Mouse (Mus musculus) cerebellum, adult 11 months (tissue): Measurements from ENCODE around the gene Ablim1.

Experiments
- DNase-seq: peaks from one replicate; pipeline ENCODE4 v3.0.0; 2022

The Ablim1 gene

DNA sequence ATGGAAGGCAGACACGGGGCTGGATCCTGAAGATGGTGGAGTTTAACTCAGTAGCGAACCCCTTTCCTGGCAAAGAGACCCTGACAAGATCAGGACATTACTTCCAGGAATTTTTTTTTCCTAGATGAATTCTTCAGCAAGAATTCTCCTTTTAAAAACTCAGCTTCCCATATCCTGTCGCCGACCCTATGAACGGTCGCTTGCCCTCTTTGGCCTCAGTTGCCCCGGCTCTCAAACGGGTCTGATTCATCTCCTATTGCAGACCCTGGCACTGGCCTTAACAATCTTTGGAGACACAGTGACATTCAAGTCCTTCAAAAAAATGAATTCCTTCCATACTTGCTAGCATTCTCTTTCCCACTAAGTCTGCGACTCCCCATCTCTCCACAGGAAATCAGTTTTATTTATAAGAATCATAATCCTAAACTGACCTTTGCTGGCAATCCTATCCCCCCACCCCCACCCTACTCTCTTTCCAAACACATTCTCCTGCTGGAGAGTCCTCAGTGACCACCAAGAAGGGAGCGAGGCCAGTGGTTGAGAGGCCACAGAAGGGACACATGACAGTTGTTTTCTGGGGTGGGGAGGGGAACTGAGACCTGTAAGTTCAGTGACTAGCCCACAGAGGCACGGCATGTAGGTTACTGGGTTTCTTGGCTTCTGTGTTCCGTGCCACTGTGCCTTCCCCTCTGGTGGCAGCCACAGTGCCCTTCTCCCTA, 311.8 kb downstream of the Ablim1 start:
- DNase-seq: no peak

DNA sequence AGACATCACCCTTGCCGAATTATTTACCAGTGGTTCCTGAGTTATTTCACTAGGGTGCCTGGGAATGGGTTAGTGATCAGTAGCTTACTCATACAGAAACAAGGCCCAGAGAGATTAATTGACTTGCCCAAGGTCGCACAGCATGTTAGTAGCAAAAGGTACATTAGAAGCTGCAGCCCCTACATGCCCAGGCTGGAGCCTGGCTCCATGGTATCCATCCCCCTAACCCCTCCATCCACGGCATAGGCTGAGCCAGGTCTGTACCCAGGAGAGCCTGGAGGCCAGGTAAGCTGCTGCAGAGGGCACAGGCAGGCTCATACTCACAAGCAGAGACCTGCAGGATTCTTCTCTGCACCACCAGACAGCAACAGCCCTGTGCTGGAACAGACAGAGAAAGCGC, 312.8 kb downstream of the Ablim1 start:
- DNase-seq: no peak

DNA sequence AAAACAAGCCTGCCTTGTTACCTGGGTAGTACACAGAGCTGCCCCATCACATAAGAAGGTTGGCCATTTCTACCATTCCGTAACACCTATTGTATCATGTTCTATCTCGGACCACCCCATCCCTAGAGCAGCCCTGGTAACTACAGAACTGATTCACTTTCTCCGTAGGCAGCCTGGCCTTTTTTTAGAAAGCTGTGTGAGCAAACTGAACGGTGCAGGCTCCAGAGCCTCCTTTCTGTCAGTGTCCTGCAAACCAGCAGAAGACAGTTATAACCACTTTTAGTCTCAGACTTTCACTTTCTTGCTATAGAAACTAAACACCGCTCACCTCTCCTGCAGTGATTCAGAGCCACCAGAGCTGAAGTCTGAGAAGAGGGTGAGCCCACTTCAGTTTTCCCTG, 314.1 kb downstream of the Ablim1 start:
- no peak for DNase-seq

DNA sequence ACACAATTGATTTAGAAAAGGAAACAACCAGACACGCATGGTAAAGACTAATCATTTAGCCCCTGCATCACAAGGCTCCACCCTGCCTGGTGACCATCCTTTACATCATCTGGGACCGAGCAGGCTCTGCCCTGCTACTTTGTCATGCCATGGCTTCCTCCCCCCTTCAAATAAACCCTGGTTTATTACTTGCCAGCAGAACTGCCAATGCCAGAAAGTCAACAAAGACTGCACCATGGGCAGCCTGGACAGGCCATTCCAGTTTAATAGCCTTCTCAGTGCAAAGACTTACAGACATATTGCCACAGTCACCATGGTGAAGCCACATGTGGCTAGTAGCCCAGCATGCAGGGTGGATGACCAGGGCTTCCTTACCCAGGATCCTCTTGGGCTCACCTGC, 314.9 kb downstream of the Ablim1 start:
- no peak for DNase-seq

DNA sequence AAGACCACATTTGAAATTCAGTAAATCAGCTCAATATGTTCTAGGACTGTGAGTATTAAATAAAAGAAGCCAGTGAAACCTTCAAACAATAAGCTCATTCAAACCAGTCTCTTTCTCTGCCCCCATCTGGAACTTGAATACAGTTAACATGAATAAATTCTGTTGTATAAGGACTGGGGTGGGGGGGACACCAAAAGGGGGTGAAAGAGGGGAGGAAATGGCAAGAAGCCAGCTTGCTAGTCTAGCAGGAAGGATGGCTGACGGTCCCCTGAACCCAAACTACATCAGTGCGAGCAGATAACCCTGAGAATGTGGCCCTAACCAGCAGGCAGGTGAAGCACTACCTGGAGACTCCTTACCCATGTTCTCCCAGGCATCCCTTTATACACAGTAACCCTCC, 315.8 kb downstream of the Ablim1 start:
- DNase-seq: no peak

DNA sequence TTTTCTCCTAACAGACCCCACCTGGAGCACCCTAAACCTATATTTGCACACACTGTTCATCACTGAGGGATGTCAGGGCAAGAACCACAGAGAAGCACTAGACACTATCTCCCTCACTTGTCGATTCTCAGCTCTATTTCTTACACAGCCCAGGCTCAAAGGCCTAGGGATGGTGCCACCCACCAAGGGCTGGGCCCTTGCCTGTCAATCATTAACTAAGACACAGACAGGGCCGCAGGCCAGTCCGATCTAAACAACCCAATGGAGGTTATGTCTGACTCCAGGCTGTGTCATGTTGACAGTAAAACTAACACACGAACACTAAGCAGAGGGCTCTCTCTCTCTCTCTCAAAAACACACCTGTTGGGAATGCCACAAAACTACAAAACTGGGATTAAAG, 316.4 kb downstream of the Ablim1 start:
- DNase-seq: no peak

DNA sequence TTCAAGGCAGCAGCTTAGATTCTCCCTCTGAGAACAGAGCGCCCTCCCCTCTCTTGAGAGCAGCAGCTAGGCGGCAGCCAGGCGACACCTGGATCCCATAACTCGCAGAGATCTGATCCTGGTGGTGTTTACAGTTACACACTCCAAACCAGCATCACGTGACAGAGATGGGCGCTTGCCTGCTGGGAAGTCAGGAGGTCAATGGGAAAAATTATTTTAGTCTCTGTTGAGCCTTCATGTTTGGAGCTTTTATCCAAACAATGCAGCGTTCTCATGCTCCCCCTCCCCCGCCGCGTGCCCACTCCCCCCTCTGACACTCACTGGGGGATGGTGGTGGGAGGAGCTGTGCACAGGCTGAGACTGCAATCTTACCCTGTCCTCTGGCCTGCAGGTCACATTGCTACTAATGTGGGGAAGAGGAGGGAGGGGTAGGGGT, 317.5 kb downstream of the Ablim1 start:
- no peak for DNase-seq

DNA sequence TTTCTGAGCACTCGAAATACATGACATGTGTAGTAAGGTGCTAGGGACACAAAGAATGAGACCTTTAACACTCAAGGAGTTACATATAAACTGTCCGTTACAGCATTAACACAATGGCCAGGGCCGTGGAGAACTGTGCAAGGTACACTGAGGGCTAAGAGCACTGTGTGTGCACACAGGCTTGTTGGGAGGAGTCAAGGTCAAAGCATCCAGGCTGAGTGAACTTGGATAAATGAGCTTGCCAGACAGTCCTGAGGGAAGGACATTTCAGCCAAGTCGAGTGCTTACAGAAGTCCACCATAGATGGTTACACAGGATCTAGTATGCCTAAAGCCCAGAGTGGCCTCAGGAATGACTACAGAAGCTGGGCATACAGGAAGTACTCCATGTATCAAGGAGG, 319.3 kb downstream of the Ablim1 start:
- DNase-seq: no peak

DNA sequence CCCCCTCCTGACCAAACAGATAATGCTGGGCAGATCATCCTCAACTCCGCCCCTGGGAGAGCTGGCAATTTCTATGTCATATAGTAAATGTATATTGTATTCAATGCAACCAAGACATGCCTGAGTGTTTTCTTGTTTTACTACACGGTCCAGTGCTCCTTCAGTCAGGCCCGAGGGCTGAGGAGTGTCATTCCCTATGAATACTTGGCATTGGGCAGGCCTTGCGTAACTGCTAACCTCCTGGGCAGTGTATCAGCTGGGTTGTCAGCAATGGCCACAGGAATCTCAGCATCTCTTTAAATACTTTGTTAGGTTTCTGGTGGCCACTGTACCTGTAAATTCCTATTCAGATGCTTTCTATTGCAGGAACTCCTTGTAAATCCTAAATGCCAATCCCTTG, 320.1 kb downstream of the Ablim1 start:
- DNase-seq: no peak

DNA sequence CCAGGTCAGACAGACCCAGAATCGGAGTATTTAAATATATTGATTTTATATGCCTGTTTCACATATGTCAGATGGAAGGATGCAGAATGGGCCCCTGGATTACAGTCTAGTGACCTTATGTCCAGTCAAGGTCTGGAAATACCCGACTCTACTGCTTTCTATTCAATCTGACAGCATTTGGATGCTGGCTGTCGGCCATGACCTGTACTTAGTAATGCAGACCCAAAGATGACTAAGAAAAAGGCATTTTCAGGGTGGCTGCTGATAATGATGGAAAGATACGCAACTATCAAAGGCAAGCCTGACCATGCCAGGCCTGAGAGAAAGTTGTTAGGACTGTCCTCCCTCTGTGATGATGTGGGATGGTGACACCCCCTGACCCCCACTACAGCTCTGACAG, 321.0 kb downstream of the Ablim1 start:
- no peak for DNase-seq

DNA sequence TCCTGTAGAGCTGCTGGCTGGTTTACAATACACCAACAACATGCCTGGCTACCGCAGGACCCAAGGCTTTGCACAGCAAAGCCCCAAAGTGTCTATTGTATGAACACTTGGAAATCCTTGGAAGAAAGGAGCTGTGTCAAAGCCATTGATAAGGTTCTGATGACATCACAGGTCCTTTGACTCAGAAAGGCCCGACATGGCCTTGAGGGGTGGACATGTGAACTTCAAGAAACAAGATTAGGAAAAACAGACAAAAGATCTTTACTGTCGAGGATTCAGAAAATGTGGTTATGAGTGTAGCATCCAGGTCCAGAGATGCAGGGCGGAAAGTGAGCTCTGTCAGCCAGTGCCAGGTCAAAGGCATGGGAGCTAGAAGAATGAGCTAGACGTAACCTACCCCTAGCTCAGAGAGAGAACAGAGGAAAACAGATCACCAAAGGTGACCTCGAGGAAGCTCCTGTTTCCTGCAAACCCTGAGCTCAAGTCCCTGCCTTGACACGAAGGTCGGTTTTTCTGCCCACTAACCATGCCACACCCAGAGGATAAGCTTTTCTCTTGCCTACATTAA, 321.7 kb downstream of the Ablim1 start:
- no peak for DNase-seq

DNA sequence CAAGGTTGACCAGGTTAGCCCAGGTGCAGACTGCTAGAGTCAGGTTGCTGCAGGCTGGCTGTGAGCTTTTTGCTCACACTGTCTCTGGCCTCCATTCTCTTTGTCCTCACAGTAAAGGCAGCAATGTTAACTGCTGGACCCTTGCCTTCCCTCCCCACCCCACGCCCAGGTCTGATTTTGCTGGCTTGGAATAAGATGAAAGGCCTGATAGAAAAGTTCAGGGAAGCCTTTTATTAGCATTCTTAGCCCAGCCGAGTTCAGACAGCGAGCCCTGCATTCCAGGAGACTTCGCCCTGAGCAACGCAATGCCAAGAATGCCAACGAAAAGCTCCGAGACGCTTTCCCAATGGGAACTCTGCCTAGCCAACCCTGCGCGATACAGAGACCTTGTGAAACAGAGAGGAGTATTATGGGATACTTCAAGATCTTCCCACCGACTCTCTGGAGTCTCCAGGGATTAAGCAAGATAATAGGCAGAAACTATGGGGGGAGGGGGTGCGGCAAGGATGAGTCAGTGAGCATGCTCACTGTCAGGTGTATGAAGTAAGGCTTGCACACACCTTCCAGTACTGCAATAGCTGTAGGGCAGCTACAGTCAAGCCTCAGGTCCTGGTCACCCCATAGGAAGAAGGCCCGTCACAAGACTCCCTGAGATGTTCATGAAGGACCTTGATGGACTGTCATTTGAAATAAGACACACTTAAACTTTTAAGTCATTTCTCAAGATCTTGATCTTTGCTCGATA, 324.2 kb downstream of the Ablim1 start:
- no peak for DNase-seq

DNA sequence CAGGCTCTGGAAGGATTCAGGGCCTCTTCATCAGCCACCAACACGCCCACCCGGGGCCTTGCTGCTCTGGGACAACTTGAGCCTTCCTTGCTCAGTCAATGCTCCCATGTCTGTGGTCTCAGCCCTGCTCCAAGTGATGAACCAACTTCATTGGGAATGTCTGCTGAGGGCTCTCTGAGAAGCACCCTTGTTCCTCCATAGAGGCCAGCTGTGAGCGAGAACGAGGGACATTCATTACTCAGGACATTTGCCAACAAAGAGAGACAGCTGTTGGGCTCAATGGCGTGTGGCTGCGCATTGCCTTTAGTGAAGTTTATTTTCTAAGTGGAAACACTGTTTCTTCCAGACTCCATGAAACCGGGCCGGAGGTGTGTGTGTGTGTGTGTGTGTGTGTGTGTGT, 325.5 kb downstream of the Ablim1 start:
- DNase-seq: no peak

DNA sequence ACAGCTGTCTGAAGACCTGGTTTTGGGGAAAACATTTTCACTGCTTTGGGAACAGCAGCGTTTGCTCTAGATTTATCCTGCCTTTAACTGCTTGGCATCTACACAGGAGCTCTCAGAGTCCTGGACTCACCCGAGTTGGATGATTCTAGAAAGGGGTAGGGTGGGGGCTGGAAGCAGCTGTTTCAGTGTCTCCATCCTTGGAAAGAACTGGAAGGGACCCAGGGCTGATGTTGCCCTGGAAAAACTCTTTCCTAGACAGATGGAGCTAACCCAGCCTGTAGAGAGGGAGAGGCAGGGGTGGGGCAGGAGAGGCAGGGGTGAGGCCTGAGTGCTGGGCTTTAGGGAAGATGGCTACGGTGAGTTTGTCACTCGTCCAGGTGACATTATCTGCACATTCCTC, 330.5 kb downstream of the Ablim1 start:
- no peak for DNase-seq

DNA sequence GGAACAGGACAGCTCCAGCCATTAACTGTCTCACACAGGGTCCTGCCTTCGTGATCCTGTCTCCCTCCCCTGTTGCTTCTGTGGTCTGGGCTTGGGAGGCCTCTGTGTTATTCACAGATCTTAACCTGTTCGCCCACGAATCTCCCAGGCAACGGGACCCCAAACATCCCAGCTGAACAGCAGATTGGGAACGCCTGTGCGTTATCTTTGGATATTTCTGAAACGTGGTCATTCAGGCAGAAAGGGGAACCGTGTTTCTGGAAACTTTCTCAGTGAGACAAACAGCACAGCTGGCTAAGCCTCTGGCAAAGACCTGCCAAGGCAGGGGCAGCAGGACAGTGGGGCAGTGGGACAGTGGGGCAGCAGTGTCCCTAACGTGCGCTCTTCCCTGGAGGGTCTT, 331.0 kb downstream of the Ablim1 start:
- no peak for DNase-seq
